Mouse (Mus musculus) testis, adult 2 months (tissue): ENCODE results near the gene Fam131a. TPM values are rescaled to one million over a fixed set of nuclear protein-coding genes. Genes with fewer than 3 reads are reported as not detected.

Experiments used
- H3K27ac ChIP-seq: fragments of 200-500 bp; 2 replicates; pipeline ENCODE4 v1.5.1; 2012; ENCODE audit warnings: low read depth, low read length; ENCODE audit not compliant: control insufficient read depth, insufficient read depth
- H3K27me3 ChIP-seq: fragments of 200-500 bp; 2 replicates; pipeline ENCODE4 v1.6.1; 2012; ENCODE audit warnings: mild to moderate bottlenecking, low read length, moderate library complexity; ENCODE audit not compliant: control insufficient read depth, insufficient read depth
- H3K36me3 ChIP-seq: fragments of 200-500 bp; 2 replicates; pipeline ENCODE4 v1.6.1; 2012; ENCODE audit warnings: mild to moderate bottlenecking, low read length; ENCODE audit not compliant: control insufficient read depth, insufficient read depth
- H3K4me1 ChIP-seq: fragments of 200-500 bp; 2 replicates; pipeline ENCODE4 v1.6.1; 2012; ENCODE audit warnings: low read length; ENCODE audit not compliant: control insufficient read depth, insufficient read depth
- H3K4me3 ChIP-seq: fragments of 200-500 bp; 2 replicates; pipeline ENCODE4 v1.5.1; 2012; ENCODE audit warnings: low read depth, mild to moderate bottlenecking, low read length, moderate library complexity, mixed read lengths; ENCODE audit not compliant: control insufficient read depth
- CTCF ChIP-seq: fragments of 200-500 bp; IDR thresholded peaks from 2 replicates; pipeline ENCODE4 v1.5.1; 2012; ENCODE audit warnings: low read depth, mild to moderate bottlenecking, inconsistent platforms, low read length, moderate library complexity; ENCODE audit not compliant: control insufficient read depth, insufficient read depth, insufficient replicate concordance
- POLR2A ChIP-seq: fragments of 200-500 bp; IDR thresholded peaks from 2 replicates; pipeline ENCODE4 v1.6.1; 2012; ENCODE audit warnings: low read depth, mild to moderate bottlenecking, inconsistent platforms, low read length, moderate library complexity; ENCODE audit not compliant: control insufficient read depth
- polyA plus RNA-seq: library from polyadenylated mRNA; depleted of rRNA; stranded (reverse); fragments of >200 nt; gene quantifications from 2 replicates; pipeline ENCODE4 v1.2.3, GENCODE M21; 2012

Fam131a gene
- polyA plus RNA-seq, 1 experiment: 102 TPM

- peak overlapping the region; percentile 24 for H3K4me3 ChIP-seq
- peaks cover 11% of the 10 kb centered on the region for H3K4me1 ChIP-seq
- H3K27ac ChIP-seq: no peak overlapping the region
Observed at GRCm38 (mm10) chr16:20714307-20715080, 21.5 kb downstream of the Fam131a start.

GRCm38 (mm10) chr16:20715161-20715560, 22.1 kb downstream of the Fam131a start:
- peak overlapping the region; percentile 41; the same call in 1 of the 2 replicates for H3K27ac ChIP-seq
- H3K4me1 ChIP-seq: peaks cover 11% of the 10 kb centered on the region
- H3K36me3 ChIP-seq: no peaks in the 10 kb centered on the region
- H3K4me3 ChIP-seq: peak overlapping the region; percentile 42
- TF ChIP-seq POLR2A (no peak), CTCF (no peak)
- H3K27me3 ChIP-seq: no peaks in the 10 kb centered on the region

More at GRCm38 (mm10) chr16:20714307-20715080, 21.5 kb downstream of the Fam131a start:
- H3K27me3 ChIP-seq: no peaks in the 10 kb centered on the region
- no peaks in the 10 kb centered on the region for H3K36me3 ChIP-seq
- no peak for TF ChIP-seq CTCF
- no peak for TF ChIP-seq POLR2A

- Histone ChIP-seq H3K4me1 (peaks cover 11% of the 10 kb centered on the region), H3K36me3 (no peaks in the 10 kb centered on the region), H3K27ac (peak overlapping the region; percentile 41), H3K4me3 (peak overlapping the region; percentile 76), H3K27me3 (no peaks in the 10 kb centered on the region)
- no peak for TF ChIP-seq POLR2A
- TF ChIP-seq CTCF: no peak
Observed at GRCm38 (mm10) chr16:20715566-20715965, 22.5 kb downstream of the Fam131a start.

- Histone ChIP-seq H3K4me1 (peaks cover 11% of the 10 kb centered on the region), H3K27me3 (no peaks in the 10 kb centered on the region), H3K36me3 (no peaks in the 10 kb centered on the region), H3K27ac (peak overlapping the region; percentile 53), H3K4me3 (peak overlapping the region; percentile 96)
- no peak for TF ChIP-seq CTCF
- TF ChIP-seq POLR2A: peak; percentile 56
Observed at GRCm38 (mm10) chr16:20715976-20716840, 23.2 kb downstream of the Fam131a start.

GRCm38 (mm10) chr16:20716841-20717180, 23.8 kb downstream of the Fam131a start:
- Histone ChIP-seq H3K4me1 (peaks cover 11% of the 10 kb centered on the region), H3K27me3 (no peaks in the 10 kb centered on the region)

GRCm38 (mm10) chr16:20717181-20717977, 24.3 kb downstream of the Fam131a start, which contains the start of the genes Polr2h and Clcn2:
Gene Polr2h, plus strand, starts transcription at chr16:20717665.
Gene Clcn2, minus strand, starts transcription at chr16:20717746.
- TF ChIP-seq CTCF (peak; percentile 22; the same call in 1 of the 2 replicates), POLR2A (peak; percentile 64)
- H3K27ac ChIP-seq: peak within 1 kb of the TSS; percentile 86
- peak within 1 kb of the TSS; percentile 96 for H3K4me3 ChIP-seq
- peaks cover 11% of the 10 kb centered on the region for H3K4me1 ChIP-seq
- no peaks in the 10 kb centered on the region for H3K27me3 ChIP-seq
- no peaks in the 10 kb centered on the region for H3K36me3 ChIP-seq

More at GRCm38 (mm10) chr16:20716841-20717180, 23.8 kb downstream of the Fam131a start:
- peak overlapping the region; percentile 86 for H3K27ac ChIP-seq
- peak overlapping the region; percentile 96 for H3K4me3 ChIP-seq
- TF ChIP-seq CTCF (no peak), POLR2A (no peak)
- H3K36me3 ChIP-seq: no peaks in the 10 kb centered on the region
